ENCODE assay signal across 32 mouse cellular contexts in genomic region chr11:67083239-67083638, GRCm38 (mm10). TPM values are rescaled to one million over a fixed set of nuclear protein-coding genes. Genes with fewer than 3 reads are reported as not detected.
"Had no signal": no experiment of that assay in that cellular context is flagged by ENCODE, and none has a peak within 500 bp of the region (broad histone marks: within the 10 kb centered on the region; RNA-seq: fewer than 3 reads in every experiment).

No protein-coding gene starts in this region.

- H3K4me1 ChIP-seq: limb, embryonic 12.5 days; limb, embryonic 15.5 days; lung, embryonic 15.5 days; midbrain, embryonic 15.5 days had no signal

- H3K4me2 ChIP-seq: limb, embryonic 12.5 days; limb, embryonic 13.5 days; limb, embryonic 15.5 days; liver, embryonic 11.5 days; liver, embryonic 12.5 days; liver, embryonic 13.5 days; liver, embryonic 15.5 days; lung, embryonic 14.5 days; lung, embryonic 15.5 days; midbrain, embryonic 11.5 days; midbrain, embryonic 12.5 days; midbrain, embryonic 13.5 days; midbrain, embryonic 15.5 days; neural tube, embryonic 12.5 days had no signal

- H3K27ac ChIP-seq: limb, embryonic 10.5 days; limb, embryonic 12.5 days; limb, embryonic 13.5 days; limb, embryonic 15.5 days; liver, embryonic 12.5 days; liver, embryonic 13.5 days; liver, embryonic 14.5 days; liver, embryonic 15.5 days; lung, embryonic 15.5 days; macrophage; midbrain, embryonic 10.5 days; midbrain, embryonic 12.5 days; midbrain, embryonic 13.5 days; midbrain, embryonic 15.5 days; neural tube, embryonic 12.5 days had no signal

- H3K4me3 ChIP-seq: limb, embryonic 10.5 days; limb, embryonic 12.5 days; limb, embryonic 13.5 days; limb, embryonic 15.5 days; liver, embryonic 12.5 days; liver, embryonic 13.5 days; liver, embryonic 15.5 days; lung, embryonic 15.5 days; midbrain, embryonic 10.5 days; midbrain, embryonic 12.5 days; midbrain, embryonic 13.5 days; midbrain, embryonic 15.5 days; neural tube, embryonic 12.5 days had no signal

- DNase-seq: left cerebral cortex, postnatal 4 days; liver; liver, embryonic 13.5 days; liver, postnatal 0 days; lung, adult 18-20 months; lung, adult 2 months; lung, postnatal 10 days; lung, postnatal 14 days; lung, postnatal 36 days; lung, postnatal 4 days; midbrain, embryonic 14.5 days had no signal

- H3K9me3 ChIP-seq: limb, embryonic 10.5 days; limb, embryonic 12.5 days; limb, embryonic 13.5 days; limb, embryonic 15.5 days; liver, embryonic 12.5 days; liver, embryonic 13.5 days; liver, embryonic 15.5 days; lung, embryonic 15.5 days; midbrain, embryonic 10.5 days; midbrain, embryonic 12.5 days; midbrain, embryonic 13.5 days; midbrain, embryonic 15.5 days; neural tube, embryonic 12.5 days had no signal

- H3K36me3 ChIP-seq: limb, embryonic 10.5 days; limb, embryonic 12.5 days; limb, embryonic 13.5 days; limb, embryonic 15.5 days; liver, embryonic 12.5 days; liver, embryonic 13.5 days; liver, embryonic 15.5 days; lung, embryonic 15.5 days; midbrain, embryonic 10.5 days; midbrain, embryonic 12.5 days; midbrain, embryonic 13.5 days; midbrain, embryonic 15.5 days; neural tube, embryonic 12.5 days had no signal

- H3K9ac ChIP-seq: limb, embryonic 12.5 days; limb, embryonic 13.5 days; limb, embryonic 15.5 days; liver, embryonic 12.5 days; liver, embryonic 13.5 days; liver, embryonic 14.5 days; liver, embryonic 15.5 days; liver, postnatal 0 days; lung, embryonic 14.5 days; lung, embryonic 15.5 days; midbrain, embryonic 12.5 days; midbrain, embryonic 13.5 days; midbrain, embryonic 15.5 days; neural tube, embryonic 12.5 days had no signal

RNA-seq across cellular contexts. Expression of gene Myh3, which starts 5.1 kb away (rescaled TPM):
- total RNA-seq: liver, adult 2 months; megakaryocyte progenitor cell, adult 5-6 weeks; megakaryocyte-erythroid progenitor cell, adult 5-6 weeks; monocyte, adult 5-6 weeks had no signal
- polyA plus RNA-seq: liver, adult 2 months had no signal

RNA-seq across cellular contexts. Expression of gene Tmem220, which starts 58.3 kb away (rescaled TPM):
- total RNA-seq: monocyte, adult 5-6 weeks had no signal
